Mouse (Mus musculus) embryonic facial prominence, embryonic 12.5 days (tissue): Measurements from ENCODE around the gene Farp2. TPM values are rescaled to one million over a fixed set of nuclear protein-coding genes. Genes with fewer than 3 reads are reported as not detected.

ENCODE experiments used
- ATAC-seq: fragments of 200-750 bp; cut with Nextera tagmentation; 2 replicates; pipeline ENCODE4 v1.8.0; 2017; ENCODE audit not compliant: insufficient number of reproducible peaks, insufficient read depth, low FRiP score, low TSS enrichment
- H3K27ac ChIP-seq: fragments of 300-500 bp; sonication (generic); 2 replicates; pipeline ENCODE4 v1.5.1; 2016; ENCODE audit warnings: mild to moderate bottlenecking
- H3K27me3 ChIP-seq: fragments of 300-500 bp; sonication (generic); 2 replicates; pipeline ENCODE4 v1.6.1; 2016; ENCODE audit warnings: mild to moderate bottlenecking, moderate library complexity
- H3K36me3 ChIP-seq: fragments of 300-500 bp; sonication (generic); 2 replicates; pipeline ENCODE4 v1.6.1; 2016; ENCODE audit warnings: mild to moderate bottlenecking
- H3K4me1 ChIP-seq: fragments of 300-500 bp; sonication (generic); 2 replicates; pipeline ENCODE4 v1.6.1; 2016
- H3K4me2 ChIP-seq: fragments of 300-500 bp; sonication (generic); replicated peaks from 2 replicates; pipeline ENCODE4 v1.6.1; 2016; ENCODE audit warnings: mild to moderate bottlenecking, moderate library complexity
- H3K4me3 ChIP-seq: fragments of 300-500 bp; sonication (generic); 2 replicates; pipeline ENCODE4 v1.5.1; 2016; ENCODE audit warnings: mild to moderate bottlenecking
- H3K9ac ChIP-seq: fragments of 300-500 bp; sonication (generic); 2 replicates; pipeline ENCODE4 v1.6.1; 2016; ENCODE audit warnings: mild to moderate bottlenecking, moderate library complexity
- H3K9me3 ChIP-seq: fragments of 300-500 bp; sonication (generic); 2 replicates; pipeline ENCODE4 v1.6.1; 2016; ENCODE audit warnings: mild to moderate bottlenecking, moderate library complexity
- WGBS: fragments of 180-500 bp; shearing (Covaris S2); methylation state at CpG from one replicate; pipeline ENCODE4 v1.1.7; 2016; 5-methylcytosine and 5-hydroxymethylcytosine counted together
- polyA plus RNA-seq: library from polyadenylated mRNA; unstranded; fragments of >200 nt; fragmentation: Nextera tagmentation; extraction: Ambion mirVana; gene quantifications from 2 replicates; pipeline ENCODE4 v1.2.1, GENCODE M21; 2016

Gene Farp2
- polyA plus RNA-seq, 1 experiment from 2014 or later = 7.2 TPM

GRCm38 (mm10) chr1:93563649-93564048 lies 51.8 kb downstream of the Farp2 start:
- no peak overlapping the region for H3K4me2 ChIP-seq
- H3K9me3 ChIP-seq = no peaks in the 10 kb centered on the region
- H3K9ac ChIP-seq = no peak overlapping the region
- H3K36me3 ChIP-seq = 0 out of 2 replicates have a peak, but pooled peaks cover 4% of the 10 kb centered on the region
- ATAC-seq = no peak
- no peaks in the 10 kb centered on the region for H3K27me3 ChIP-seq
- H3K4me1 ChIP-seq = no peaks in the 10 kb centered on the region
- no peak overlapping the region for H3K27ac ChIP-seq
- WGBS = 86% methylated on average over 1 of the region's 1 CpGs
- no peak overlapping the region for H3K4me3 ChIP-seq

- Histone ChIP-seq H3K27me3 (no peaks in the 10 kb centered on the region), H3K27ac (no peak overlapping the region), H3K4me1 (no peaks in the 10 kb centered on the region), H3K4me3 (no peak overlapping the region), H3K36me3 (0 out of 2 replicates have a peak, but pooled peaks cover 4% of the 10 kb centered on the region), H3K9ac (no peak overlapping the region), H3K9me3 (no peaks in the 10 kb centered on the region), H3K4me2 (no peak overlapping the region)
- ATAC-seq = no peak
- WGBS = 91% methylated on average over 3 of the region's 3 CpGs
These were observed 52.9 kb downstream of the Farp2 start for GRCm38 (mm10) chr1:93564781-93565180.

- no peaks in the 10 kb centered on the region for H3K27me3 ChIP-seq
- WGBS = 42% methylated on average over 3 of the region's 3 CpGs
- no peaks in the 10 kb centered on the region for H3K4me1 ChIP-seq
- H3K27ac ChIP-seq = no peak overlapping the region
- no peak overlapping the region for H3K4me2 ChIP-seq
- no peak overlapping the region for H3K9ac ChIP-seq
- 0 out of 2 replicates have a peak, but pooled peaks cover 7% of the 10 kb centered on the region for H3K9me3 ChIP-seq
- H3K36me3 ChIP-seq = peaks cover 15% of the 10 kb centered on the region; the same call in 1 of the 2 replicates
- ATAC-seq = no peak
- H3K4me3 ChIP-seq = no peak overlapping the region
These were observed 55.1 kb downstream of the Farp2 start for GRCm38 (mm10) chr1:93567013-93567412.

- Histone ChIP-seq H3K9me3 (0 out of 2 replicates have a peak, but pooled peaks cover 7% of the 10 kb centered on the region), H3K27ac (no peak overlapping the region), H3K27me3 (no peaks in the 10 kb centered on the region), H3K4me3 (no peak overlapping the region), H3K9ac (no peak overlapping the region), H3K4me2 (no peak overlapping the region), H3K36me3 (peaks cover 15% of the 10 kb centered on the region; the same call in 1 of the 2 replicates), H3K4me1 (no peaks in the 10 kb centered on the region)
- ATAC-seq = no peak
- WGBS = 83% methylated on average over 9 of the region's 9 CpGs
These were observed 56.0 kb downstream of the Farp2 start for GRCm38 (mm10) chr1:93567717-93568497.

- Histone ChIP-seq H3K36me3 (peaks cover 29% of the 10 kb centered on the region; the same call in 1 of the 2 replicates), H3K27ac (no peak overlapping the region), H3K27me3 (no peaks in the 10 kb centered on the region), H3K4me3 (no peak overlapping the region), H3K4me2 (no peak overlapping the region), H3K9me3 (no peaks in the 10 kb centered on the region), H3K4me1 (no peaks in the 10 kb centered on the region), H3K9ac (no peak overlapping the region)
- no peak for ATAC-seq
- 79% methylated on average over 3 of the region's 3 CpGs for WGBS
These were observed 65.2 kb downstream of the Farp2 start for GRCm38 (mm10) chr1:93577066-93577465.

GRCm38 (mm10) chr1:93577861-93578260 lies 66.0 kb downstream of the Farp2 start:
- no peak overlapping the region for H3K9ac ChIP-seq
- H3K4me1 ChIP-seq = no peaks in the 10 kb centered on the region
- H3K4me2 ChIP-seq = no peak overlapping the region
- ATAC-seq = no peak
- H3K4me3 ChIP-seq = no peak overlapping the region
- no peak overlapping the region for H3K27ac ChIP-seq
- H3K36me3 ChIP-seq = peaks cover 33% of the 10 kb centered on the region
- no peaks in the 10 kb centered on the region for H3K9me3 ChIP-seq
- H3K27me3 ChIP-seq = no peaks in the 10 kb centered on the region
- 86% methylated on average over 4 of the region's 4 CpGs for WGBS

- H3K4me1 ChIP-seq = no peaks in the 10 kb centered on the region
- no peaks in the 10 kb centered on the region for H3K27me3 ChIP-seq
- H3K36me3 ChIP-seq = peaks cover 33% of the 10 kb centered on the region
- 93% methylated on average over 7 of the region's 7 CpGs for WGBS
- H3K9me3 ChIP-seq = no peaks in the 10 kb centered on the region
- no peak for ATAC-seq
- H3K9ac ChIP-seq = no peak overlapping the region
- no peak overlapping the region for H3K27ac ChIP-seq
- H3K4me2 ChIP-seq = no peak overlapping the region
- H3K4me3 ChIP-seq = no peak overlapping the region
These were observed 69.7 kb downstream of the Farp2 start for GRCm38 (mm10) chr1:93581545-93581944.

- WGBS = 77% methylated on average over 3 of the region's 3 CpGs
- no peaks in the 10 kb centered on the region for H3K9me3 ChIP-seq
- H3K4me3 ChIP-seq = no peak overlapping the region
- H3K27me3 ChIP-seq = no peaks in the 10 kb centered on the region
- no peak overlapping the region for H3K9ac ChIP-seq
- H3K4me1 ChIP-seq = no peaks in the 10 kb centered on the region
- H3K27ac ChIP-seq = no peak overlapping the region
- no peaks in the 10 kb centered on the region for H3K36me3 ChIP-seq
- no peak overlapping the region for H3K4me2 ChIP-seq
- ATAC-seq = no peak
These were observed 76.5 kb downstream of the Farp2 start for GRCm38 (mm10) chr1:93588346-93588745.

- ATAC-seq = no peak
- Histone ChIP-seq H3K27ac (no peak overlapping the region), H3K4me3 (no peak overlapping the region), H3K4me1 (no peaks in the 10 kb centered on the region), H3K4me2 (no peak overlapping the region), H3K27me3 (no peaks in the 10 kb centered on the region), H3K9ac (no peak overlapping the region), H3K36me3 (no peaks in the 10 kb centered on the region), H3K9me3 (0 out of 2 replicates have a peak, but pooled peaks cover 3% of the 10 kb centered on the region)
These were observed 82.1 kb downstream of the Farp2 start for GRCm38 (mm10) chr1:93593960-93594359.

GRCm38 (mm10) chr1:93595916-93596315 lies 84.0 kb downstream of the Farp2 start:
- H3K4me1 ChIP-seq = no peaks in the 10 kb centered on the region
- H3K4me2 ChIP-seq = no peak overlapping the region
- H3K4me3 ChIP-seq = no peak overlapping the region
- no peaks in the 10 kb centered on the region for H3K36me3 ChIP-seq
- ATAC-seq = no peak
- H3K27me3 ChIP-seq = no peaks in the 10 kb centered on the region
- H3K27ac ChIP-seq = no peak overlapping the region
- 58% methylated on average over 6 of the region's 6 CpGs for WGBS
- 0 out of 2 replicates have a peak, but pooled peaks cover 3% of the 10 kb centered on the region for H3K9me3 ChIP-seq
- H3K9ac ChIP-seq = no peak overlapping the region

- no peak overlapping the region for H3K27ac ChIP-seq
- no peaks in the 10 kb centered on the region for H3K9me3 ChIP-seq
- no peaks in the 10 kb centered on the region for H3K4me1 ChIP-seq
- H3K36me3 ChIP-seq = no peaks in the 10 kb centered on the region
- WGBS = 80% methylated on average over 4 of the region's 4 CpGs
- no peak overlapping the region for H3K4me3 ChIP-seq
- no peak overlapping the region for H3K4me2 ChIP-seq
- no peak for ATAC-seq
- H3K9ac ChIP-seq = no peak overlapping the region
- H3K27me3 ChIP-seq = no peaks in the 10 kb centered on the region
These were observed 91.0 kb downstream of the Farp2 start for GRCm38 (mm10) chr1:93602911-93603310.

- H3K27me3 ChIP-seq = no peaks in the 10 kb centered on the region
- H3K9me3 ChIP-seq = no peaks in the 10 kb centered on the region
- ATAC-seq = no peak
- no peak overlapping the region for H3K9ac ChIP-seq
- WGBS = 94% methylated on average over 12 of the region's 12 CpGs
- no peaks in the 10 kb centered on the region for H3K36me3 ChIP-seq
- no peak overlapping the region for H3K27ac ChIP-seq
- no peaks in the 10 kb centered on the region for H3K4me1 ChIP-seq
- H3K4me3 ChIP-seq = no peak overlapping the region
- no peak overlapping the region for H3K4me2 ChIP-seq
These were observed 92.0 kb downstream of the Farp2 start for GRCm38 (mm10) chr1:93603921-93604320.
